Mouse (Mus musculus): ENCODE data around the gene Chst3.
A peak's percentile ranks its signal among the peaks of the same experiment; 100 is the strongest.
"Not testable (repeated sequence)": the region's sequence is repeated elsewhere in the genome, so short reads cannot be mapped to it uniquely, and the experiment has no call there.

Chst3 gene

GRCm38 (mm10) chr10:60196971-60197370, 22.1 kb downstream of the Chst3 start:
- H3K4me1 ChIP-seq (replicated peaks; ENCODE audit: low read depth, low read length), result peaks cover 34% of the 10 kb centered on the region
- H3K36me3 ChIP-seq (ENCODE audit: insufficient read depth, low read length), result no peaks in the 10 kb centered on the region
- H3K4me3 ChIP-seq (replicated peaks; ENCODE audit: low read length), result no peak overlapping the region
- no peak for TF ChIP-seq CTCF (conservative IDR thresholded peaks at IDR 0.05; ENCODE audit: low read length)
- TF ChIP-seq POU5F1 (IDR thresholded peaks at IDR 0.05; ENCODE audit: borderline replicate concordance, low read length), result no peak
- no peak for TF ChIP-seq NANOG (IDR thresholded peaks at IDR 0.05; ENCODE audit: borderline replicate concordance, low read length)
- H3K9me3 ChIP-seq (ENCODE audit: low read length), result no peaks in the 10 kb centered on the region
- H3K27me3 ChIP-seq (ENCODE audit: insufficient read depth, low read length), result peaks cover 25% of the 10 kb centered on the region

DNA sequence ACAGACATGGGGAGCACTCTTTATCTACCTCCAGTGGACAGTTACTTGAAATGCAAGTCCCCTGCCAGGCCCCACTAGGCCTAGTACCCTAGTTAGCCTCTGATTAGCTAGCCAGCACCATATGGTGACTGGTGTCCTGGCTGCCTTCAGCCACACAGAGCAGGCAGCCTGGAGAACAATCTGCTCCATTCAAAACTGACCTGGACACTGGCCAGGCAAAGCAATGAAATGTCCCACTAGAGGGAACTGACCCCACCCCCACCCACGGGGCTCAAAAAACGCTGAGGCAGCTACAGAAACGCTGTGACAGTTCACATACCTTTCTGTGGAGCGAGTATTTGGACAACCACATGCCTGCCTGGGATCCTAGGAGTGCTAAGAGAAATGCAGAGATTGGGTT, 24.0 kb downstream of the Chst3 start:
- peaks cover 45% of the 10 kb centered on the region for H3K4me1 ChIP-seq (replicated peaks; ENCODE audit: low read depth, low read length)

GRCm38 (mm10) chr10:60193532-60194423, 25.3 kb downstream of the Chst3 start:
- H3K36me3 ChIP-seq (ENCODE audit: insufficient read depth, low read length), result no peaks in the 10 kb centered on the region
- H3K4me1 ChIP-seq (replicated peaks; ENCODE audit: low read depth, low read length), result peaks cover 45% of the 10 kb centered on the region
- H3K9me3 ChIP-seq (ENCODE audit: low read length), result no peaks in the 10 kb centered on the region
- H3K27me3 ChIP-seq (ENCODE audit: insufficient read depth, low read length), result peaks cover 41% of the 10 kb centered on the region
- TF ChIP-seq NANOG (IDR thresholded peaks at IDR 0.05; ENCODE audit: borderline replicate concordance, low read length) (no peak), POU5F1 (IDR thresholded peaks at IDR 0.05; ENCODE audit: borderline replicate concordance, low read length) (no peak), CTCF (conservative IDR thresholded peaks at IDR 0.05; ENCODE audit: low read length) (no peak)
- peak overlapping the region; percentile 66 for H3K4me3 ChIP-seq (replicated peaks; ENCODE audit: low read length)

More for the DNA sequence above, 24.0 kb downstream of the Chst3 start:
- Histone ChIP-seq H3K4me3 (replicated peaks; ENCODE audit: low read length) (no peak overlapping the region), H3K9me3 (ENCODE audit: low read length) (no peaks in the 10 kb centered on the region), H3K36me3 (ENCODE audit: insufficient read depth, low read length) (no peaks in the 10 kb centered on the region), H3K27me3 (ENCODE audit: insufficient read depth, low read length) (peaks cover 41% of the 10 kb centered on the region)
- TF ChIP-seq CTCF (conservative IDR thresholded peaks at IDR 0.05; ENCODE audit: low read length), result no peak
- TF ChIP-seq NANOG (IDR thresholded peaks at IDR 0.05; ENCODE audit: borderline replicate concordance, low read length), result no peak
- no peak for TF ChIP-seq POU5F1 (IDR thresholded peaks at IDR 0.05; ENCODE audit: borderline replicate concordance, low read length)

GRCm38 (mm10) chr10:60191796-60192195, 27.3 kb downstream of the Chst3 start:
- peak overlapping the region; percentile 63 for H3K4me3 ChIP-seq (replicated peaks; ENCODE audit: low read length)
- H3K27me3 ChIP-seq (ENCODE audit: insufficient read depth, low read length), result peaks cover 47% of the 10 kb centered on the region
- peaks cover 53% of the 10 kb centered on the region for H3K4me1 ChIP-seq (replicated peaks; ENCODE audit: low read depth, low read length)
- H3K9me3 ChIP-seq (ENCODE audit: low read length), result no peaks in the 10 kb centered on the region
- H3K36me3 ChIP-seq (ENCODE audit: insufficient read depth, low read length), result no peaks in the 10 kb centered on the region
- TF ChIP-seq NANOG (IDR thresholded peaks at IDR 0.05; ENCODE audit: borderline replicate concordance, low read length) (no peak), CTCF (conservative IDR thresholded peaks at IDR 0.05; ENCODE audit: low read length) (peak; percentile 64), POU5F1 (IDR thresholded peaks at IDR 0.05; ENCODE audit: borderline replicate concordance, low read length) (no peak)

DNA sequence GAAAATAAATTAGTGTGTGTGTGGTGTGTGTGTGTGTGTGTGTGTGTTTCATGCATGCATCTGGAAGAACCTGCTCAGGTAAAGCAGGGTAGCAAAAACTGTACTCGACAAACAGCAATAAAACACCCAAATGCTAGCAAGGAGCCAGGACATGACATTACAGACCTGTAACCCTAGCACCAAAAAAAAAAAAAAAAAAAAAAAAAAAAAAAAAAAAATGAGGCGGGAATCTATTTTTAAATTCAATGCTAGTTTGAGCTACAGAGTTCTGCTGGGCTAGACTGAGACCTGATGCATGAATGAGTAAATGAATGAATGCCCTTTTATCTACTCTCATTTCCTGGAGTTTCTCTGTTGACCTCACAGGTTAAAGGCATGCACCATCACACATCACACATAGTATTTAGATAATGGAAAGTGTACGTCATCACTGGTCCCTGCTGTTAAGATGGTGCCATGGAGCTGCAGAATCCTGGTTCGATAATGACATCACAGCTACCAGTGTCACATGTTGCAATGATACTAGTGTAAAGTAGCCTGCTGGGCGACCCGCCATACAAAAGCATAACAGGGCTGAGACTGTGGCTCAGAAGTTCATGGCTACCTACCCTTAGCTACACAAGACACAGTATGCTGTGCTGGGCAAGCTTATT, 29.4 kb downstream of the Chst3 start:
- TF ChIP-seq NANOG (IDR thresholded peaks at IDR 0.05; ENCODE audit: borderline replicate concordance, low read length) (no peak), POU5F1 (IDR thresholded peaks at IDR 0.05; ENCODE audit: borderline replicate concordance, low read length) (no peak), CTCF (conservative IDR thresholded peaks at IDR 0.05; ENCODE audit: low read length) (no peak)

DNA sequence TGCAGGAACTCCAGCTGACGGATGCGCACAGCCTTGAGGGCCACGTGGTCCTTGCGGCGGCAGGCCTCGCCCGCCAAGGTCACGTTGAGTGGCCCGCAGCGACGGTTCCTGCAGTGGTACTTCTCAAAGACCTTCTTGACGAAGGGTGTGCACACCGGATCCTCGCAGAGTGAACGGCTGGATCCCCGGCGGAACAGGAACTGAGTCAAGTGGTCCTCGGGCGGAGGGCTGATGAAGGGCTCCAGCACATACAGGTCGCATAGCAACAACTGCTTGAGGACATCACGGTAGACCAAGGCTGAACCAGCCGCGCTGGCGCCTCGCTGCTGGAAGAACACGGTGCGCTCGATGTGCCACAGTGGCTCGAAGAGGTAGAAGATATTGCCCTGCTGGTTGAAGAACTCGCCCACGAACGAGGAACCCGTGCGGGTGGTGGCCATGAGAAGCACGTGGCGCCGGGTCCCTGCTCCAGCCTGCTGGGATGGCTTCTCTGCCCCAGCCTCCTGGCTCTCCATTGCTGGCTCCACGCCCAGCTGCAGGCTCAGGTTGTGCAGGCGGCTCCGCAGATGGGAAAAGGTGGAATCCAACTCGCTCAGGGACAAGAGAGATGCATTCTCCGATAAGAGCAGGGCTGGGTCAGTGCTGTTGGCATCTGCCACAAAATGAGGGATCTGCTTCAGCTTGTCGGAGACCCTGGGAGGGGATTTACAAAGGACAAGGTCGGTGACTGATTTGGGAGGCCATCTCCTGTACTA, 32.7 kb downstream of the Chst3 start:
- H3K9me3 ChIP-seq (ENCODE audit: low read length), result no peaks in the 10 kb centered on the region
- peaks cover 51% of the 10 kb centered on the region for H3K4me1 ChIP-seq (replicated peaks; ENCODE audit: low read depth, low read length)
- peaks cover 57% of the 10 kb centered on the region for H3K27me3 ChIP-seq (ENCODE audit: insufficient read depth, low read length)
- H3K4me3 ChIP-seq (replicated peaks; ENCODE audit: low read length), result peak overlapping the region; percentile 70
- TF ChIP-seq NANOG (IDR thresholded peaks at IDR 0.05; ENCODE audit: borderline replicate concordance, low read length), result no peak
- TF ChIP-seq CTCF (conservative IDR thresholded peaks at IDR 0.05; ENCODE audit: low read length), result no peak
- TF ChIP-seq POU5F1 (IDR thresholded peaks at IDR 0.05; ENCODE audit: borderline replicate concordance, low read length), result no peak
- H3K36me3 ChIP-seq (ENCODE audit: insufficient read depth, low read length), result no peaks in the 10 kb centered on the region

More for the DNA sequence above, 29.4 kb downstream of the Chst3 start:
- Histone ChIP-seq H3K27me3 (ENCODE audit: insufficient read depth, low read length) (peaks cover 65% of the 10 kb centered on the region), H3K4me1 (replicated peaks; ENCODE audit: low read depth, low read length) (peaks cover 67% of the 10 kb centered on the region), H3K4me3 (replicated peaks; ENCODE audit: low read length) (no peak overlapping the region), H3K9me3 (ENCODE audit: low read length) (no peaks in the 10 kb centered on the region), H3K36me3 (ENCODE audit: insufficient read depth, low read length) (no peaks in the 10 kb centered on the region)

GRCm38 (mm10) chr10:60185023-60185709, 33.9 kb downstream of the Chst3 start:
- no peaks in the 10 kb centered on the region for H3K36me3 ChIP-seq (ENCODE audit: insufficient read depth, low read length)
- peaks cover 48% of the 10 kb centered on the region for H3K4me1 ChIP-seq (replicated peaks; ENCODE audit: low read depth, low read length)
- H3K4me3 ChIP-seq (replicated peaks; ENCODE audit: low read length), result peak overlapping the region; percentile 70
- TF ChIP-seq NANOG (IDR thresholded peaks at IDR 0.05; ENCODE audit: borderline replicate concordance, low read length), result no peak
- no peak for TF ChIP-seq CTCF (conservative IDR thresholded peaks at IDR 0.05; ENCODE audit: low read length)
- TF ChIP-seq POU5F1 (IDR thresholded peaks at IDR 0.05; ENCODE audit: borderline replicate concordance, low read length), result no peak
- no peaks in the 10 kb centered on the region for H3K9me3 ChIP-seq (ENCODE audit: low read length)
- peaks cover 46% of the 10 kb centered on the region for H3K27me3 ChIP-seq (ENCODE audit: insufficient read depth, low read length)

GRCm38 (mm10) chr10:60175306-60175705, 43.8 kb downstream of the Chst3 start:
- H3K27me3 ChIP-seq (ENCODE audit: insufficient read depth, low read length); H3K36me3 ChIP-seq (ENCODE audit: insufficient read depth, low read length); H3K4me3 ChIP-seq (replicated peaks; ENCODE audit: low read length): not testable (repeated sequence)
- H3K4me1 ChIP-seq (replicated peaks; ENCODE audit: low read depth, low read length), result peaks cover 57% of the 10 kb centered on the region
- peaks cover 46% of the 10 kb centered on the region for H3K9me3 ChIP-seq (ENCODE audit: low read length)
